Mouse (Mus musculus) heart, embryonic 10.5 days (tissue): ENCODE results near the gene Phactr4. TPM values are rescaled to one million over a fixed set of nuclear protein-coding genes. Genes with fewer than 3 reads are reported as not detected.
A peak's percentile ranks its signal among the peaks of the same experiment; 100 is the strongest.
"Not testable (repeated sequence)": the region's sequence is repeated elsewhere in the genome, so short reads cannot be mapped to it uniquely, and the experiment has no call there.

ENCODE experiments used
- DNase-seq: peaks from one replicate; pipeline ENCODE4 v3.0.0-alpha.2; 2017; ENCODE audit warnings: low spot score
- H3K27ac ChIP-seq: fragments of 300-500 bp; sonication (generic); 2 replicates; pipeline ENCODE4 v1.5.1; 2016; ENCODE audit warnings: mild to moderate bottlenecking
- H3K27me3 ChIP-seq: fragments of 300-500 bp; sonication (generic); 2 replicates; pipeline ENCODE4 v1.6.1; 2016; ENCODE audit warnings: mild to moderate bottlenecking; ENCODE audit not compliant: poor library complexity, insufficient read depth, severe bottlenecking
- H3K36me3 ChIP-seq: fragments of 300-500 bp; sonication (generic); 2 replicates; pipeline ENCODE4 v1.6.1; 2016; ENCODE audit warnings: mild to moderate bottlenecking, moderate library complexity
- H3K4me1 ChIP-seq: fragments of 300-500 bp; sonication (generic); 2 replicates; pipeline ENCODE4 v1.6.1; 2016; ENCODE audit warnings: mild to moderate bottlenecking
- H3K4me3 ChIP-seq: fragments of 300-500 bp; sonication (generic); 2 replicates; pipeline ENCODE4 v1.5.1; 2016; ENCODE audit warnings: mild to moderate bottlenecking, moderate library complexity
- H3K9me3 ChIP-seq: fragments of 300-500 bp; sonication (generic); 2 replicates; pipeline ENCODE4 v1.6.1; 2016; ENCODE audit warnings: mild to moderate bottlenecking, moderate library complexity
- WGBS: fragments of 180-500 bp; shearing (Covaris S2); methylation state at CpG from one replicate; pipeline ENCODE4 v1.1.7; 2016; 5-methylcytosine and 5-hydroxymethylcytosine counted together
- polyA plus RNA-seq: library from polyadenylated mRNA; unstranded; fragments of >200 nt; fragmentation: Nextera tagmentation; extraction: Ambion mirVana; gene quantifications from 2 replicates; pipeline ENCODE4 v1.2.1, GENCODE M21; 2016

Gene Phactr4
- polyA plus RNA-seq, 1 experiment from 2014 or later: 22.3 TPM

GRCm38 (mm10) chr4:132432717-132433372, 10.6 kb upstream of the Phactr4 start:
- 13% methylated on average over 14 of the region's 14 CpGs for WGBS
- H3K4me3 ChIP-seq: peak overlapping the region; percentile 54
- DNase-seq: no peak

GRCm38 (mm10) chr4:132428022-132428542, 5.8 kb upstream of the Phactr4 start:
- Histone ChIP-seq H3K4me1 (peaks cover 11% of the 10 kb centered on the region), H3K27ac (peak overlapping the region; percentile 59), H3K4me3 (no peak overlapping the region), H3K27me3 (no peaks in the 10 kb centered on the region), H3K36me3 (no peaks in the 10 kb centered on the region), H3K9me3 (no peaks in the 10 kb centered on the region)
- WGBS: 17% methylated on average over 9 of the region's 9 CpGs
- peak; percentile 95 for DNase-seq

More at GRCm38 (mm10) chr4:132432717-132433372, 10.6 kb upstream of the Phactr4 start:
- peak overlapping the region; percentile 72 for H3K27ac ChIP-seq
- no peaks in the 10 kb centered on the region for H3K9me3 ChIP-seq
- H3K4me1 ChIP-seq: peaks cover 8% of the 10 kb centered on the region
- H3K27me3 ChIP-seq: no peaks in the 10 kb centered on the region
- no peaks in the 10 kb centered on the region for H3K36me3 ChIP-seq

- whole genome bisulfite sequencing: 74% methylated on average over 4 of the region's 4 CpGs
- no peaks in the 10 kb centered on the region for H3K9me3 ChIP-seq
- no peaks in the 10 kb centered on the region for H3K36me3 ChIP-seq
- no peak overlapping the region for H3K4me3 ChIP-seq
- peak overlapping the region; percentile 59; the same call in 1 of the 2 replicates for H3K27ac ChIP-seq
- H3K4me1 ChIP-seq: peaks cover 9% of the 10 kb centered on the region
- no peak for DNase-seq
- no peaks in the 10 kb centered on the region for H3K27me3 ChIP-seq
Observed at GRCm38 (mm10) chr4:132427493-132427892, 5.2 kb upstream of the Phactr4 start.

DNA sequence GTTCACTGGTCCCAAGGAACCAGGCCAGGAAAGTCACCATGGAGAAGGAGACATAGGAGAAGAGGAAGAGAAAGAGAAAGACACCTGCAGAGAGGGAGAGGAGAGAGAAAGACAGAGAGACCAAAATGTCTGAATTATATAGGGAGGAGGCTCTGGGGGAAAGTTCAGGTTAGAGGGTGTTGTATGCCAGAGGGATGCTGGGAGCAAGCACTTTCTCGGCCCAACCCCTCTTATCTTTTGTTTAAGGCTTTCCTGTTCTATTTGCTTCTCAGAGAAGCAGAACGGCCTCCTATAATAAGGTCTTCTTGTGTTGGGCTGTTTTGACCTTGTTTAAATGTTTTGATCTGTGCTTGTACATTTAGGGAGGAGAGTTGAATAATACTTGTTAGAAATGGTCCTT, 3.7 kb upstream of the Phactr4 start:
- Histone ChIP-seq H3K4me1 (peaks cover 9% of the 10 kb centered on the region), H3K9me3 (no peaks in the 10 kb centered on the region), H3K36me3 (no peaks in the 10 kb centered on the region), H3K27me3 (no peaks in the 10 kb centered on the region), H3K4me3 (no peak overlapping the region), H3K27ac (no peak overlapping the region)
- WGBS: 44% methylated on average over 2 of the region's 2 CpGs
- no peak for DNase-seq

GRCm38 (mm10) chr4:132424765-132425164, 2.5 kb upstream of the Phactr4 start:
- no peaks in the 10 kb centered on the region for H3K27me3 ChIP-seq
- H3K4me1 ChIP-seq: peaks cover 22% of the 10 kb centered on the region
- H3K36me3 ChIP-seq: no peaks in the 10 kb centered on the region
- H3K9me3 ChIP-seq: no peaks in the 10 kb centered on the region
- WGBS: 87% methylated on average over 5 of the region's 5 CpGs
- no peak overlapping the region for H3K27ac ChIP-seq
- no peak for DNase-seq
- H3K4me3 ChIP-seq: no peak overlapping the region

DNA sequence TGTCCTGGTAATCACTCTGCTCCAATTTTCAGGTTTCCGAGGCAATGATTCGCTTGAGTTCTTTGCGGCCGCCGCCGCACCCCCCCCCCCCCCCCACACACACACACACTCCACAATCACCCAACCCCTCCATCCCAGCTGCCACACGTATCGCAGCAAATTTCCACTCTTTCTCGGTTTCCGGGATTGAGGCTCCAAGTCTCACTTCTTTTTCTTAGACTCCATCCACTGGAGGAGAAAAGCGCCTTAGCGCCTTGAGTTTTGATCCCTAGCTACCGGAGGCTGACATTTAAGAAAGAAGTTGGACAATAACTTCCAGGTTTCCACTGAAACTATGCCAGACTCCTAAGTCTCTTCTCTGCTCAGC, 750 bp downstream of the Phactr4 start:
- H3K9me3 ChIP-seq: no peaks in the 10 kb centered on the region
- peak overlapping the region; percentile 99 for H3K27ac ChIP-seq
- no peaks in the 10 kb centered on the region for H3K27me3 ChIP-seq
- DNase-seq: no peak
- under 1% methylated on average over 13 of the region's 13 CpGs for WGBS
- H3K4me1 ChIP-seq: peaks cover 21% of the 10 kb centered on the region
- peak overlapping the region; percentile 81 for H3K4me3 ChIP-seq
- H3K36me3 ChIP-seq: no peaks in the 10 kb centered on the region

DNA sequence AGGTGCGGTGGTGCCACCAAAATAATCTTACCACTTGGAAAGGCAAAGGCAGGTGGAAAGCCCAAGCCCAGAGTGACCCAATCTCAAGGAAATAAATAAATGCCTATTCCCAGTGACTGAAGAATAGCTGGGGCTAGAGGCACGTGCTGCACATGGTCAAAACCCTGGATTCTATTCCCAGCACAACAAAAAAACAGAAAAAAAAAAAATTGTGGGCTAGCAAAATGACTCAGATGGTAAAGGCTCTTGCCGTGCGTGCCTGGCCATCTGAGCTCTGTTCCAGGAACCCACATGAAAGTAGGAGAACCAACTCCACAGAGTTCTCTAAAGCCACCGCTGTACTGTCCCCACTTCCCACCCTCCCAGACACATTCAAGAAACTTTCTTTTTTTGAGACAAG, 1.8 kb downstream of the Phactr4 start:
- Histone ChIP-seq H3K27ac (no peak overlapping the region), H3K4me1 (peaks cover 21% of the 10 kb centered on the region), H3K36me3 (no peaks in the 10 kb centered on the region), H3K4me3 (peak overlapping the region; percentile 81), H3K27me3 (no peaks in the 10 kb centered on the region), H3K9me3 (no peaks in the 10 kb centered on the region)
- DNase-seq: no peak
- 79% methylated on average over 5 of the region's 5 CpGs for WGBS

- Histone ChIP-seq H3K27ac (no peak overlapping the region), H3K9me3 (no peaks in the 10 kb centered on the region), H3K4me1 (peaks cover 25% of the 10 kb centered on the region), H3K27me3 (no peaks in the 10 kb centered on the region), H3K36me3 (peaks cover 10% of the 10 kb centered on the region), H3K4me3 (no peak overlapping the region)
- no peak for DNase-seq
Observed at GRCm38 (mm10) chr4:132415966-132416365, 6.3 kb downstream of the Phactr4 start.

DNA sequence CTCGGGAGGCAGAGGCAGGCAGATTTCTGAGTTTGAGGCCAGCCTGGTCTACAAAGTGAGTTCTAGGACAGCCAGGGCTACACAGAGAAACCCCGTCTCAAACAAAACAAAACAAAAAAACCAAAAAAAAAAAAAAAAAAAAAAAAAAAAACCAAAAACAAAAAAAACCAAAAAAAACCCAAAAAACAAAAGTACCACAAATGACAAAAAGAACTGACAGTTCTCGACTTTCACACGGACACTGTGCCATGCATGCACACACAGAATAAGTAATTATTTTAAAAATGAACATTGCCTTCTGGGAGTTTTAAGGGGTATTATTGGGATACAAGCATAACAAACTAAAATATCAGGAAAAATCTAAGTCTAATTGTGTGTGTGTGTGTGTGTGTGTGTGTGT, 9.0 kb downstream of the Phactr4 start:
- not testable (repeated sequence) for DNase-seq, H3K4me3 ChIP-seq, H3K27ac ChIP-seq, H3K27me3 ChIP-seq, H3K9me3 ChIP-seq
- peaks cover 13% of the 10 kb centered on the region for H3K4me1 ChIP-seq
- H3K36me3 ChIP-seq: peaks cover 12% of the 10 kb centered on the region
- WGBS: 86% methylated on average over 4 of the region's 4 CpGs

DNA sequence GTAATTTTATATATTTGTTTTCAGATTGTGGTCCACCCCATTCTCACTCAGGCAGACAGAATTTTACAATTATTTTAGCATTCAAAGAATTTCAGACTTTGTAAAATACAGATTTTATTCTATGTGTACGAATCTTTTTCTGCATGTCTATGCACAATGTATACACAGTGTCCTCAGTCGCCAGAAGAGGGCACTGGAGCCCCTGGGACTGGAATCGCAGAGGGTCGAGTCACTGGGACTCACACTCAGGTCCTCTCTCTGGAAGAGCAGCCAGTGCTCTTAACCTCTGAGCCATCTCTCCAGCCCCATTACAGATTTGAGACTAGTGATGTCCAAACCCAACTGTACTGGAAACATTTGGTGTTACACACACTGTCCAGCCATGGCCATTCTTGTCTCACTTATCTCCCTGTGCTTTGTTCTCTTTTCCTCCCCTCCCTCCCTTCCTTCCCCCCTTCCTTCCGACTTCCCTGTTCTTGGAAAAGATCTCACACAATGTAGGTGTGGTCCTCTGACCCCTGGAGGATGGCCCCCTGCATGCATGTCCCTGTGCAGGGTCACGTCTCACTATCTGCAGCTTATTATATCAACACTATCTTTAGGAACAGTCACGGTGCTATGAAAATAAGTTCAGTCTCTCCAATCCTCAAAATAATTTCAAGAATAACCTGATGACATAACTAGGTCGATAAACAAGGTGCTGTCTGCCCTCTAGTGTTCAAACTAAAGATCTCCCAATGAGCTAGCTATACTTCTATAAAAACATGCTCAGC, 10.8 kb downstream of the Phactr4 start:
- no peak for DNase-seq

DNA sequence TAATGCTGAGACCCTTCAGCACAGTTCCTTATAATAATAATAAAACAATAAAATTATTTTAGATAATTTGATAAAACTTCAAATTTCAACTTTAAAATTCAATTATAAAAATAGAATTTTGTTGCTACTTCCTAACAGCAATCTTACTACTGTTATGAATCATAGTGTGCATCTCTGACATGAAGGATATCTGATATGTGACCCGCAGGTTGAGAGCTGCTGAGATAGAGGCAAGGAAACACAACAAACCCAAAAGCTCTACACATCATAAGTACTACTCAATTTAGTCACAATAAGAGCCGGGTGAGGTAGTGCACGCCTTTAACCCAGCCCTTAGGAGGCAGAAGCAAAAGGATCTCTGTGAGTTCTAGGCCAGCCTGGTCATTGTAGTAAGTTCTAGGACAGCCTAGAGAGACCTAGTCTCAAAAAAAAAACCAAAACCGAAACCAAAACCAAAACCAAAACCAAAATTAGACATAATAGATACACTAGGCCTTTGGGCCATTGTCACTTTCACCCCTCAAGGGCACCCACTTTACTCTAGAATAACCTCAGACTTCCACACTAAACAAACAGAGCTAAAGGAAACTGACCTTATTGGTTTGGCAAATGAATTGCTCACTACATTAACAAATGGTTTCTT, 12.6 kb downstream of the Phactr4 start:
- Histone ChIP-seq H3K4me3 (no peak overlapping the region), H3K36me3 (peaks cover 12% of the 10 kb centered on the region), H3K9me3 (no peaks in the 10 kb centered on the region), H3K27me3 (no peaks in the 10 kb centered on the region), H3K27ac (no peak overlapping the region), H3K4me1 (peaks cover 18% of the 10 kb centered on the region)
- DNase-seq: no peak
- WGBS: 90% methylated on average over 4 of the region's 4 CpGs

More for the DNA sequence above, 10.8 kb downstream of the Phactr4 start:
- Histone ChIP-seq H3K36me3 (peaks cover 12% of the 10 kb centered on the region), H3K4me3 (no peak overlapping the region), H3K27ac (no peak overlapping the region), H3K9me3 (no peaks in the 10 kb centered on the region), H3K4me1 (peaks cover 12% of the 10 kb centered on the region), H3K27me3 (no peaks in the 10 kb centered on the region)
- WGBS: 49% methylated on average over 8 of the region's 8 CpGs

- Histone ChIP-seq H3K27ac (no peak overlapping the region), H3K9me3 (no peaks in the 10 kb centered on the region), H3K27me3 (no peaks in the 10 kb centered on the region), H3K4me1 (peaks cover 16% of the 10 kb centered on the region), H3K36me3 (0 out of 2 replicates have a peak, but pooled peaks cover 2% of the 10 kb centered on the region), H3K4me3 (no peak overlapping the region)
- no peak for DNase-seq
- WGBS: 72% methylated on average over 13 of the region's 13 CpGs
Observed at GRCm38 (mm10) chr4:132406393-132407189, 15.7 kb downstream of the Phactr4 start.
